Mouse (Mus musculus) neural tube, embryonic 11.5 days (tissue): Measurements from ENCODE around the gene Mum1. TPM values are rescaled to one million over a fixed set of nuclear protein-coding genes. Genes with fewer than 3 reads are reported as not detected.
A peak's percentile ranks its signal among the peaks of the same experiment; 100 is the strongest.

Source experiments
- ATAC-seq: fragments of 200-750 bp; cut with Nextera tagmentation; 2 replicates; pipeline ENCODE4 v1.8.0; 2017; ENCODE audit warnings: moderate number of reproducible peaks, mild to moderate bottlenecking, moderate TSS enrichment, moderate library complexity; ENCODE audit not compliant: insufficient read depth, low FRiP score, low TSS enrichment
- DNase-seq: peaks from one replicate; pipeline ENCODE4 v3.0.0-alpha.2; 2015; ENCODE audit warnings: low spot score
- H3K27ac ChIP-seq: fragments of 300-500 bp; sonication (generic); 2 replicates; pipeline ENCODE4 v1.5.1; 2014; ENCODE audit warnings: low read depth, mild to moderate bottlenecking, low read length
- H3K27me3 ChIP-seq: fragments of 300-500 bp; sonication (generic); 2 replicates; pipeline ENCODE4 v1.6.1; 2014; ENCODE audit warnings: mild to moderate bottlenecking, low read length, mixed read lengths; ENCODE audit not compliant: control insufficient read depth, insufficient read depth
- H3K36me3 ChIP-seq: fragments of 300-500 bp; sonication (generic); 2 replicates; pipeline ENCODE4 v1.6.1; 2014; ENCODE audit warnings: mild to moderate bottlenecking, low read length, moderate library complexity, mixed read lengths; ENCODE audit not compliant: control insufficient read depth, insufficient read depth
- H3K4me1 ChIP-seq: fragments of 300-500 bp; sonication (generic); 2 replicates; pipeline ENCODE4 v1.6.1; 2014; ENCODE audit warnings: low read length, mixed read lengths; ENCODE audit not compliant: control insufficient read depth, insufficient read depth
- H3K4me2 ChIP-seq: fragments of 300-500 bp; sonication (generic); 2 replicates; pipeline ENCODE4 v1.6.1; 2014; ENCODE audit warnings: low read depth, mild to moderate bottlenecking, moderate library complexity
- H3K4me3 ChIP-seq: fragments of 300-500 bp; sonication (generic); 2 replicates; pipeline ENCODE4 v1.5.1; 2014; ENCODE audit warnings: low read depth, low read length
- H3K9ac ChIP-seq: fragments of 300-500 bp; sonication (generic); 2 replicates; pipeline ENCODE4 v1.6.1; 2014; ENCODE audit warnings: mild to moderate bottlenecking, low read length
- H3K9me3 ChIP-seq: fragments of 300-500 bp; sonication (generic); 2 replicates; pipeline ENCODE4 v1.6.1; 2016; ENCODE audit warnings: low read length; ENCODE audit not compliant: control insufficient read depth
- WGBS: fragments of 180-500 bp; shearing (Covaris S2); extraction: QIAGEN DNeasy Blood & Tissue Kit; methylation state at CpG from one replicate; pipeline ENCODE4 v1.1.7; 2014; 5-methylcytosine and 5-hydroxymethylcytosine counted together
- polyA plus RNA-seq: library from polyadenylated mRNA; unstranded; fragments of >200 nt; fragmentation: Nextera tagmentation; extraction: Ambion mirVana; gene quantifications from 2 replicates; pipeline ENCODE4 v1.2.1, GENCODE M21; 2014

Mum1 gene
- polyA plus RNA-seq, 1 experiment from 2014 or later: 59.6 TPM

DNA sequence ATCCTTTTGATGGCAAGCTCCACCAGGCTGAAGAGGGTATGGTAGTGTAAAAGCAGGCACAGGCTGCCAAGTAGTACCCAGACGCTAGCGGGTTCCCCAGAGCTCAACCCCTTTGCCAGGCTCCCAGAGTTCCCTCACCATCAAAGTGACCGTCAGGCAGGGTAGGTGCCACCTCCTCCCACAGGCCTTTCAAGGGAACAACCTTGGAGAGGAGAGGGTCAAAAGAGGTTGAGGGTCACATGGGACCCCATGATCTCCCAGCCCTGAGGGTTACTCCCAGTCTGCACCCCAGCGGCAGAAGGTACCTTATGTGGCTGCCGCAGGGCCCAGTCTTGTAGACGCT is 33.2 kb downstream of the Mum1 start:
- Histone ChIP-seq H3K27ac (no peak overlapping the region), H3K4me2 (peak overlapping the region; percentile 65), H3K4me1 (peaks cover 15% of the 10 kb centered on the region), H3K4me3 (peak overlapping the region; percentile 43), H3K27me3 (no peaks in the 10 kb centered on the region), H3K9ac (peak overlapping the region; percentile 48), H3K9me3 (no peaks in the 10 kb centered on the region), H3K36me3 (peaks cover 12% of the 10 kb centered on the region)
- ATAC-seq (no peak), DNase-seq (no peak)
- WGBS: 78% methylated on average over 6 of the region's 6 CpGs

DNA sequence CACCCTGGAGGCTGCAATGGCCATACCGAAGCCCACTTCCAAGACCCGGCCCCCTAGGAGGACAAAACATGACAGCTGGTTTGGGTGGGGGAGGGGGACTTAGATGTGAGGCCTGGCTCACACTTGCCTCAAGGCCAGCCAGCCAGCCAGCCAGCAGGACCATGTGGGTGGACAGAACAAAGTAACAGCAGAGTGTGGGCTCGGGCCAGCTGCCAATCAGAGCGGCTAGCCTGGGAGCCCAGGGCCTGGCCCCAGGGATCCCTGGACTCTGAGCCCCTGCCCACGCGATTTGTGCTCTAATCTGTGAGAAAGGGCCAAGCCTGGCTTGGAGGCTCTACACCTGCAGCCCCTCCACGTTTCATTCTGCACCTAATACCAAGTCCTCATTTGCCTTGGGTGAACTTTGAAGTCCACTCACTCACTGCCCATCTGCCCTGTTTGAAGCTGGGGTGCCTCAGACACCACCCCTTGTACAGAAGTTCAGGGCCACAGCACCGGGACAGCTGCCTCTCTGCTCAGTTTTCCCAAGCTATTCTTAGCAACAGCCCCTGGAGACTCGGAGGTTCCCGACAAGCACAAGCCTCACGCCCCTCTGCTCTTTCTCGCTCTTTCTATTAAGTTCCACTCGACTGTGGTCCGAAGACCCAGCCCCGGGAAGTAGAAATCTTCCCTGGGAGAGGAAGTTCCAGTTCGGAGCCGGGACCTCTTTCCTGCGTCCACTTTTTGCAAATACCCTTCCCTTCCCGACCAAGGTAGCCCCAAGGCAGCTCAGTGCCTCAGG is 33.8 kb downstream of the Mum1 start:
- Histone ChIP-seq H3K9ac (peak overlapping the region; percentile 48), H3K27ac (peak overlapping the region; percentile 90), H3K27me3 (no peaks in the 10 kb centered on the region), H3K4me3 (peak overlapping the region; percentile 43), H3K4me2 (peak overlapping the region; percentile 65), H3K4me1 (peaks cover 15% of the 10 kb centered on the region), H3K9me3 (no peaks in the 10 kb centered on the region), H3K36me3 (peaks cover 9% of the 10 kb centered on the region)
- DNase-seq (peak; percentile 63), ATAC-seq (no peak)
- 9% methylated on average over 19 of the region's 19 CpGs for WGBS

DNA sequence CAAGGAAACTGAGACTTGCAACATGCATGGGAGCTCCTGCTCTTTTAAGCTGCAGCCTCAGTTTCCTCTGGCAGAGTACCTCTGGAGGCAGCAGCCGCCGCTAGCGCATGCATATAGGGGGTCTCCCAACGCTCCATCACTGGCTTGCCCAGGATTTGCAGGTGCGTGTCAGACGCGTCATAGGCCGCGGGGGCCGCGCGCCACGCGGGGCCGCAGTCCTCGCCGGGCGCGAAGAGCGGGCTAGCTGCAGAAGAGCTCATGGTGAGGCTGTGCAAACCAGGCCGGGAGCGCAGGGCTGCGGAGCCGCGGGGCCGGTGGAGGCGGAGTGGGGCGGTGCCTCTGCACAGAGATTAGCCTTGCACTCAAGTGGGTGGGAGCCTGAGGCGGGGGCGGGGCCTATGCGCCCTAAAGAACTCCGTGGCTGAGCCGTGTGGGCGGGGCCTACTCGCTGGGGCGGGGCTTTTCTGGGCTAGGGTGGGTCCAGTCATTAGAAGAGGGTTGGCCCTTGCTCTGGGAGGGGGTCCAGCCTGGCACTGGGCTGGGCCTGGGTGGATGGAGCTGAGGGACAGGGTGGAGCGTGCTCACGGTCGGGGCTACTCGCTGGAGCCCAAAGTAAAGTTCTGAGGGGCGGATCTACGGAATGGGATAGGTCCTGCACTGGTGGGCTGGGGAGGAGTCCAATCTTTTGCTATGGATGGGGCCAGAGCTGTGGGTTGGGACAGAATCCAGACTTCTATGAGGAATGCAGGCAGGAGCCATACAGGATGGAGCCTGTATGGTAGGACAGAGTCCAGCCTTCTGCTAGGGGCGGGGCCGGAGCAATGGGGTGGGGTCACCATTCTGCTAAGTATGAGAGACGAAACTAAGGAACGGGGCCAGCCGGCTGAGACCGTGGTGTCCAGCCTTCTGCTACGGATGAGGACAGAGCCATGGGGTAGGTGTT is 34.7 kb downstream of the Mum1 start, which contains the start of the genes Gamt and Dazap1:
Gene Gamt, minus strand, starts transcription at position 371 of the 943 bp plus-strand sequence.
Gene Dazap1, plus strand, starts transcription at position 845 of the 943 bp plus-strand sequence.
- WGBS: under 1% methylated on average over 49 of the region's 49 CpGs
- no peaks in the 10 kb centered on the region for H3K9me3 ChIP-seq
- H3K27me3 ChIP-seq: no peaks in the 10 kb centered on the region
- H3K9ac ChIP-seq: peak within 1 kb of the TSS; percentile 48
- peak within 1 kb of the TSS; percentile 43 for H3K4me3 ChIP-seq
- ATAC-seq (peak; percentile 84), DNase-seq (peak; percentile 97)
- peak within 1 kb of the TSS; percentile 65 for H3K4me2 ChIP-seq
- peaks cover 3% of the 10 kb centered on the region for H3K36me3 ChIP-seq
- H3K27ac ChIP-seq: peak within 1 kb of the TSS; percentile 90
- H3K4me1 ChIP-seq: peaks cover 19% of the 10 kb centered on the region

DNA sequence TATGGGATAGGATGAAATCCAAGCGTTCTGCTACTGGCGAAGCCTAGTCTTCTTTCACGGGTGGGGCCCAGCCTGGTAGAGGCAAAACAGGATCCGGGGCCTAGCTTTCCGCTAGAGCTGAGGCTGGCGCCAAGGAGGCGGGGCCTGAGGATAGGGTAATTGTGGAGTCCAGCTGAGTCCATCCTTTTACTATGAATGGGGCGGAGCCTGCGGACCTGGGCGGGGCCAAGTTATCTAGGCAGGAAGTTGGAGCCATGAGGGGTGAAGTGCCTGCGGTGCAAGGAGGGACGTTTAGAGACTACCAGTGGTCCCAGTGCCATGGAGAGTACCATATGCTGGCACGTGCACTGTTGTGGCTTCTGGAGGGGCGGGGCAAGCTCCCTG is 35.3 kb downstream of the Mum1 start:
- WGBS: 0% methylated on average over 14 of the region's 14 CpGs
- Histone ChIP-seq H3K36me3 (peaks cover 1% of the 10 kb centered on the region), H3K27ac (peak overlapping the region; percentile 90), H3K4me3 (peak overlapping the region; percentile 43), H3K4me1 (peaks cover 26% of the 10 kb centered on the region), H3K9me3 (no peaks in the 10 kb centered on the region), H3K4me2 (peak overlapping the region; percentile 65), H3K9ac (peak overlapping the region; percentile 48), H3K27me3 (no peaks in the 10 kb centered on the region)
- ATAC-seq (peak; percentile 46), DNase-seq (peak; percentile 93)

DNA sequence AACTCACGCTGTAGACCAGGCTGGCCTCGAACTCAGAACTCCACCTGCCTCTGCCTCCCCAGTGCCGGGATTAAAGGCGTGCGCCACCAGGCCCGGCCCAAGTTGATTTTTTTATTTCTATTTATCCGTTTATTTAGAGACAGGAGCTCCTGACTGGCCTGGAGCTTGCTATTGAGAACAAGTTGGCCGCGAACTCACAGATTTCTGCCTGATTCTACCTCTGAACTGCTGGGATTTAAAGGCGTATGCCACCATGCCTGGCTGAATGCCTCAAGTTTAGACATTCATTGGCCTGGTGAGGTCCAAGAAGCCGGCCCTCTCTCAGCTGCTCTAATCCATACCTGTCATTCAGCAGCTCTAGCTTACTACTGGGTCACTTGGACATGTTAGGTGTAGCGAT is 35.9 kb downstream of the Mum1 start:
- Histone ChIP-seq H3K9ac (no peak overlapping the region), H3K9me3 (no peaks in the 10 kb centered on the region), H3K4me2 (no peak overlapping the region; the same call in 1 of the 2 replicates), H3K36me3 (no peaks in the 10 kb centered on the region; the same call in 1 of the 2 replicates), H3K4me3 (no peak overlapping the region), H3K4me1 (peaks cover 30% of the 10 kb centered on the region), H3K27ac (no peak overlapping the region), H3K27me3 (no peaks in the 10 kb centered on the region)
- 79% methylated on average over 12 of the region's 12 CpGs for WGBS
- DNase-seq (no peak), ATAC-seq (no peak)

DNA sequence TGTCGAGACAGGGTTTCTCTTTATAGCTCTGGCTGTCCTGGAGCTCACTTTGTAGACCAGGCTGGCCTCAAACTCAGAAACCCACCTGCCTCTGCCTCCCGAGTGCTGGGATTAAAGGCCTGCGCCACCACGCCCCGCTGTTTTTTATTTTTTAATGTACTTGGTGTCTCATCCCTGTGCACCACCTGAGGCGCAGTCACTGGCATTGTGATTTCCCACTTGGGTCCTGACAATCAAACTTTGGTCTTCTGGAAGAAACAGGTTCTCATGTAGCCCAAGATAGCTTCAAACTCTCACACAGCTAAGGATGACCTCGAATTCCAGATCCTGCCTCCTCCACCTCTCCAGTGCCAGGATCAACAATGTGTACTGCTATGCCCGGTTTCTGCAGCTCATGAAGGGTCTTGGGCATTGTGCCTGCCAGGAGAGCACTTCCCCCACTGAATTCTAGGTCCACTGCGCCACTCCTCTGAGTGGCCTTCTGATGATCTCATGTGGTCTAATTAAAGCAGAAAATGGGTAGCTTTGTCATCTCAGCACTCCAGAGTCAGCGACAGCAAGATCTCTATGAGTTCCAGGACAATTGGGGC is 36.6 kb downstream of the Mum1 start:
- no peak for DNase-seq
- ATAC-seq: no peak
- Histone ChIP-seq H3K27me3 (no peaks in the 10 kb centered on the region), H3K9ac (no peak overlapping the region), H3K4me1 (peaks cover 36% of the 10 kb centered on the region), H3K27ac (no peak overlapping the region), H3K4me3 (no peak overlapping the region), H3K4me2 (no peak overlapping the region), H3K36me3 (no peaks in the 10 kb centered on the region), H3K9me3 (no peaks in the 10 kb centered on the region)
- WGBS: 90% methylated on average over 10 of the region's 10 CpGs

DNA sequence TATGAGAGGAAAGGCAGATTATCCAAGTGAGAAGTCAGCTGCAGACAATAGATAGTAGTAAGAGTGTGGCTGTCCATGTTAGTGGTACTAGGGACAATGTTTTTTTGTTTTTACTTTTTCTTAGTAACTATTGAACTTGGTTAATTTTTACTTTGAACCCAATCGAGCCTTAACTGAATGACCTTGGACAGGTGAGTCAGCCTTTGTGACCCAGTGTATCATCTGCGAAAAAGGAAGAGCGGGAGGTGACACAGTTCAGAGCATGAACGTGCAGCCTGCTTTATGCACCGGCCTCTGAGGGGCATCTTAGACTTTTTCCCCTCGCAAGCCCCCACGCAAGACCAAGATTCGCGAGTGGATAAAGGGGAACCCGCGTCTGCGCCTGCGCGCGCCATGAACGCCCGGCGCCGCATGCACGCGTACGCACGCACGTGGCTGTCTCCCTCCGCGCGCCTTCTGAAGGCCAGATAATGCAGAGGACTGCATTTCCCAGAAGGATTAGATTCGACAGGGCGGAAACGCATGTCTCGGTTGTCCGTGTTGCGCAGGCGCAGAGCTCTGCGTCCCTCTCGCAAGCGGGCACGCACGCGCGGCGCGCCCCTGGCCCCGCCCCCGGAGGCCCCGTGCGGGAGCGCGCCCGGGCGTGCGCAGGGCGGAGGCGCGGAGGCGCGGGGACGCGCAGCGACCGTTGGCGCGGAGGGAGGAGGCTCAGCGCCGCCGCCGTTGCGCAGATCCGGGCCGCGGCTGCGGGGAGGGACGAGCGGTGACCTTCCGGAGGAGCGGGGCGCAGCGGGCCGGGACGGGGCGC is 38.3 kb downstream of the Mum1 start:
- DNase-seq (peak; percentile 99), ATAC-seq (peak; percentile 58; the same call in 1 of the 2 replicates)
- peak overlapping the region; percentile 91 for H3K4me3 ChIP-seq
- peak overlapping the region; percentile 34; the same call in 1 of the 2 replicates for H3K27ac ChIP-seq
- no peaks in the 10 kb centered on the region for H3K9me3 ChIP-seq
- H3K27me3 ChIP-seq: no peaks in the 10 kb centered on the region
- no peaks in the 10 kb centered on the region for H3K36me3 ChIP-seq
- H3K4me2 ChIP-seq: peak overlapping the region; percentile 78
- peak overlapping the region; percentile 95 for H3K9ac ChIP-seq
- WGBS: 4% methylated on average over 36 of the region's 81 CpGs
- peaks cover 32% of the 10 kb centered on the region for H3K4me1 ChIP-seq

DNA sequence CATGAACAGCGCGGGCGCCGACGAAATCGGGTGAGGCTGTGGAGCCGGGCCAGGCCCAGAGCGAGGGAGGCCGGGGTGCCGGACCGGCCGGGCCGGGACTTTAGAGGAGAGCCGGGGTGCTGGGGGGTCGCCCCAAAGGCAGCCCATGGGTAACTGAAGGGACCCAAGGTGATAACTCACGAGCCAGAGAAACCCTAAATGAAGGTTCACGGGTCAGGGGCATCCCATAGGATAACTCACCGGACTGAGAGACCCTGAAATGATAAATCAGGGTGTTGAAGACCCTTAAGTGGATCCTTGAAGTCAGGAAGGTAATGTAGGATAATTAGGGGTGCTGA is 38.9 kb downstream of the Mum1 start:
- Histone ChIP-seq H3K27me3 (no peaks in the 10 kb centered on the region), H3K9ac (peak overlapping the region; percentile 95), H3K27ac (peak overlapping the region; percentile 34; the same call in 1 of the 2 replicates), H3K4me1 (peaks cover 27% of the 10 kb centered on the region), H3K9me3 (no peaks in the 10 kb centered on the region), H3K4me3 (peak overlapping the region; percentile 91), H3K4me2 (peak overlapping the region; percentile 78), H3K36me3 (no peaks in the 10 kb centered on the region)
- WGBS: under 1% methylated on average over 18 of the region's 18 CpGs
- no peak for DNase-seq
- peak; percentile 7; the same call in 1 of the 2 replicates for ATAC-seq
